Mouse (Mus musculus): ENCODE measurements around the gene Kbtbd6. TPM values are rescaled to one million over a fixed set of nuclear protein-coding genes. Genes with fewer than 3 reads are reported as not detected.

The Kbtbd6 gene
- under 1 TPM; 0.72 to 0.83 TPM for polyA plus RNA-seq (2017; shearing (Covaris generic))

GRCm38 (mm10) chr14:79451681-79452590 is at the start of gene Kbtbd6:
Gene Kbtbd6 (plus strand): TSS chr14:79451835.

GRCm38 (mm10) chr14:79425979-79426729 is 25.5 kb upstream of the Kbtbd6 start, which contains the start of gene Kbtbd7:
Gene Kbtbd7 (plus strand): TSS chr14:79426511.

GRCm38 (mm10) chr14:79480624-79481338 is 29.1 kb downstream of the Kbtbd6 start, which contains the start of gene Elf1:
Gene Elf1 (plus strand): TSS chr14:79481194.

GRCm38 (mm10) chr14:79481339-79482151 is 29.9 kb downstream of the Kbtbd6 start, which contains the start of gene Wbp4:
Gene Wbp4 (minus strand): TSS chr14:79481520.

Other genes starting within 250 kb of the Kbtbd6 start
- under 1 TPM in 1 of 2 experiments, not detected in 1; 0.43 TPM for gene Zfp957, start 204.5 kb upstream of the Kbtbd6 start, polyA plus RNA-seq (2017; shearing (Covaris generic))
- 10 to 100 TPM; 22.2 to 23.6 TPM for gene Rgcc, start 150.2 kb upstream of the Kbtbd6 start, polyA plus RNA-seq (2017; shearing (Covaris generic))
- 10 to 100 TPM; 53.0 to 64.1 TPM for gene Naa16, start 61.1 kb upstream of the Kbtbd6 start, polyA plus RNA-seq (2017; shearing (Covaris generic))
- 1 to 10 TPM; 4.1 to 6.7 TPM for gene Mtrf1, start 54.1 kb upstream of the Kbtbd6 start, polyA plus RNA-seq (2017; shearing (Covaris generic))
- 1 to 10 TPM; 3.2 to 4.6 TPM for gene Kbtbd7, start 25.3 kb upstream of the Kbtbd6 start, polyA plus RNA-seq (2017; shearing (Covaris generic))
- 100 to 1,000 TPM; 174 to 183 TPM for gene Elf1, start 29.4 kb downstream of the Kbtbd6 start, polyA plus RNA-seq (2017; shearing (Covaris generic))
- 10 to 100 TPM; 48.9 to 60.1 TPM for gene Wbp4, start 29.7 kb downstream of the Kbtbd6 start, polyA plus RNA-seq (2017; shearing (Covaris generic))
- 100 to 1,000 TPM; 113 to 131 TPM for gene Sugt1, start 135.9 kb downstream of the Kbtbd6 start, polyA plus RNA-seq (2017; shearing (Covaris generic))
- under 1 TPM in 1 of 2 experiments, not detected in 1; 0.36 TPM for gene Cnmd, start 210.3 kb downstream of the Kbtbd6 start, polyA plus RNA-seq (2017; shearing (Covaris generic))

Measured in activated CD4-positive, CD25-positive, alpha-beta regulatory T cell (primary cell).